Mouse (Mus musculus): ENCODE results near the gene Rgl1. TPM values are rescaled to one million over a fixed set of nuclear protein-coding genes. Genes with fewer than 3 reads are reported as not detected.
A peak's percentile ranks its signal among the peaks of the same experiment; 100 is the strongest.

Gene Rgl1
- polyA plus RNA-seq, 1 experiment = 7.1 TPM

GRCm38 (mm10) chr1:152590321-152590720 is 175.8 kb downstream of the Rgl1 start:
- H3K27me3 ChIP-seq (ENCODE audit: control insufficient read depth, insufficient read depth, low read length) = no peaks in the 10 kb centered on the region
- no peak overlapping the region for H3K4me3 ChIP-seq (ENCODE audit: control insufficient read depth, insufficient read depth, low read length)
- no peaks in the 10 kb centered on the region for H3K36me3 ChIP-seq (ENCODE audit: control insufficient read depth, insufficient read depth, low read length)
- no peak for DNase-seq
- H3K4me1 ChIP-seq (replicated peaks; ENCODE audit: control insufficient read depth, insufficient read depth, low read length) = peaks cover 36% of the 10 kb centered on the region
- TF ChIP-seq CTCF (IDR thresholded peaks at IDR 0.05; ENCODE audit: borderline replicate concordance, control insufficient read depth, extremely low read depth, insufficient read depth, low read length, poor library complexity) = no peak
- no peak for TF ChIP-seq POLR2A (IDR thresholded peaks at IDR 0.05; ENCODE audit: control insufficient read depth, extremely low read depth, insufficient read depth, low read length, poor library complexity)
- WGBS = 97% methylated on average over 5 of the region's 5 CpGs
- no peak overlapping the region for H3K27ac ChIP-seq (ENCODE audit: control insufficient read depth, insufficient read depth, low read length)

- H3K27ac ChIP-seq (ENCODE audit: control insufficient read depth, insufficient read depth, low read length) = no peak overlapping the region
- no peak for DNase-seq
- no peak overlapping the region for H3K4me3 ChIP-seq (ENCODE audit: control insufficient read depth, insufficient read depth, low read length)
- no peaks in the 10 kb centered on the region for H3K36me3 ChIP-seq (ENCODE audit: control insufficient read depth, insufficient read depth, low read length)
- WGBS = 85% methylated on average over 9 of the region's 9 CpGs
- TF ChIP-seq POLR2A (IDR thresholded peaks at IDR 0.05; ENCODE audit: control insufficient read depth, extremely low read depth, insufficient read depth, low read length, poor library complexity) (no peak), CTCF (IDR thresholded peaks at IDR 0.05; ENCODE audit: borderline replicate concordance, control insufficient read depth, extremely low read depth, insufficient read depth, low read length, poor library complexity) (no peak)
- peaks cover 27% of the 10 kb centered on the region for H3K4me1 ChIP-seq (replicated peaks; ENCODE audit: control insufficient read depth, insufficient read depth, low read length)
- no peaks in the 10 kb centered on the region for H3K27me3 ChIP-seq (ENCODE audit: control insufficient read depth, insufficient read depth, low read length)
Observed at GRCm38 (mm10) chr1:152589331-152589935, 176.7 kb downstream of the Rgl1 start.

GRCm38 (mm10) chr1:152587431-152587830 is 178.7 kb downstream of the Rgl1 start:
- Histone ChIP-seq H3K4me1 (replicated peaks; ENCODE audit: control insufficient read depth, insufficient read depth, low read length) (peaks cover 10% of the 10 kb centered on the region), H3K36me3 (ENCODE audit: control insufficient read depth, insufficient read depth, low read length) (no peaks in the 10 kb centered on the region)
- 85% methylated on average over 3 of the region's 3 CpGs for WGBS

GRCm38 (mm10) chr1:152585385-152585984 is 180.7 kb downstream of the Rgl1 start:
- no peaks in the 10 kb centered on the region for H3K36me3 ChIP-seq (ENCODE audit: control insufficient read depth, insufficient read depth, low read length)
- no peak overlapping the region for H3K4me3 ChIP-seq (ENCODE audit: control insufficient read depth, insufficient read depth, low read length)
- WGBS = 14% methylated on average over 7 of the region's 7 CpGs
- peak; percentile 43 for DNase-seq
- H3K27me3 ChIP-seq (ENCODE audit: control insufficient read depth, insufficient read depth, low read length) = no peaks in the 10 kb centered on the region
- no peak overlapping the region for H3K27ac ChIP-seq (ENCODE audit: control insufficient read depth, insufficient read depth, low read length)
- H3K4me1 ChIP-seq (replicated peaks; ENCODE audit: control insufficient read depth, insufficient read depth, low read length) = peaks cover 3% of the 10 kb centered on the region
- TF ChIP-seq CTCF (IDR thresholded peaks at IDR 0.05; ENCODE audit: borderline replicate concordance, control insufficient read depth, extremely low read depth, insufficient read depth, low read length, poor library complexity) (no peak), POLR2A (IDR thresholded peaks at IDR 0.05; ENCODE audit: control insufficient read depth, extremely low read depth, insufficient read depth, low read length, poor library complexity) (no peak)

More at GRCm38 (mm10) chr1:152587431-152587830, 178.7 kb downstream of the Rgl1 start:
- H3K27me3 ChIP-seq (ENCODE audit: control insufficient read depth, insufficient read depth, low read length) = no peaks in the 10 kb centered on the region
- no peak overlapping the region for H3K4me3 ChIP-seq (ENCODE audit: control insufficient read depth, insufficient read depth, low read length)
- no peak for TF ChIP-seq CTCF (IDR thresholded peaks at IDR 0.05; ENCODE audit: borderline replicate concordance, control insufficient read depth, extremely low read depth, insufficient read depth, low read length, poor library complexity)
- TF ChIP-seq POLR2A (IDR thresholded peaks at IDR 0.05; ENCODE audit: control insufficient read depth, extremely low read depth, insufficient read depth, low read length, poor library complexity) = no peak
- H3K27ac ChIP-seq (ENCODE audit: control insufficient read depth, insufficient read depth, low read length) = no peak overlapping the region
- no peak for DNase-seq

- Histone ChIP-seq H3K27ac (ENCODE audit: control insufficient read depth, insufficient read depth, low read length) (no peak overlapping the region), H3K4me3 (ENCODE audit: control insufficient read depth, insufficient read depth, low read length) (no peak overlapping the region), H3K27me3 (ENCODE audit: control insufficient read depth, insufficient read depth, low read length) (no peaks in the 10 kb centered on the region), H3K4me1 (replicated peaks; ENCODE audit: control insufficient read depth, insufficient read depth, low read length) (peaks cover 3% of the 10 kb centered on the region), H3K36me3 (ENCODE audit: control insufficient read depth, insufficient read depth, low read length) (no peaks in the 10 kb centered on the region)
- no peak for TF ChIP-seq POLR2A (IDR thresholded peaks at IDR 0.05; ENCODE audit: control insufficient read depth, extremely low read depth, insufficient read depth, low read length, poor library complexity)
- TF ChIP-seq CTCF (IDR thresholded peaks at IDR 0.05; ENCODE audit: borderline replicate concordance, control insufficient read depth, extremely low read depth, insufficient read depth, low read length, poor library complexity) = no peak
- no peak for DNase-seq
- 41% methylated on average over 8 of the region's 8 CpGs for WGBS
Observed at GRCm38 (mm10) chr1:152584933-152585332, 181.2 kb downstream of the Rgl1 start.

- Histone ChIP-seq H3K27ac (ENCODE audit: control insufficient read depth, insufficient read depth, low read length) (no peak overlapping the region), H3K36me3 (ENCODE audit: control insufficient read depth, insufficient read depth, low read length) (no peaks in the 10 kb centered on the region), H3K4me1 (replicated peaks; ENCODE audit: control insufficient read depth, insufficient read depth, low read length) (peaks cover 3% of the 10 kb centered on the region), H3K4me3 (ENCODE audit: control insufficient read depth, insufficient read depth, low read length) (no peak overlapping the region), H3K27me3 (ENCODE audit: control insufficient read depth, insufficient read depth, low read length) (no peaks in the 10 kb centered on the region)
- 89% methylated on average over 13 of the region's 13 CpGs for WGBS
- no peak for DNase-seq
- TF ChIP-seq CTCF (IDR thresholded peaks at IDR 0.05; ENCODE audit: borderline replicate concordance, control insufficient read depth, extremely low read depth, insufficient read depth, low read length, poor library complexity) (no peak), POLR2A (IDR thresholded peaks at IDR 0.05; ENCODE audit: control insufficient read depth, extremely low read depth, insufficient read depth, low read length, poor library complexity) (no peak)
Observed at GRCm38 (mm10) chr1:152581127-152581905, 184.8 kb downstream of the Rgl1 start.
